Mouse (Mus musculus) hindbrain, embryonic 16.5 days (tissue): ENCODE data around the gene Mnat1. TPM values are rescaled to one million over a fixed set of nuclear protein-coding genes. Genes with fewer than 3 reads are reported as not detected.
"Not testable (repeated sequence)": the region's sequence is repeated elsewhere in the genome, so short reads cannot be mapped to it uniquely, and the experiment has no call there.

Source experiments
- ATAC-seq: fragments of 200-750 bp; cut with Nextera tagmentation; 2 replicates; pipeline ENCODE4 v1.8.0; 2017; ENCODE audit warnings: moderate TSS enrichment, moderate library complexity
- H3K27ac ChIP-seq: fragments of 300-500 bp; sonication (generic); 2 replicates; pipeline ENCODE4 v1.5.1; 2014; ENCODE audit warnings: low read depth, mild to moderate bottlenecking, control low read depth, low read length, moderate library complexity
- H3K27me3 ChIP-seq: fragments of 300-500 bp; sonication (generic); replicated peaks from 2 replicates; pipeline ENCODE4 v1.6.1; 2014; ENCODE audit warnings: low read length; ENCODE audit not compliant: control insufficient read depth, insufficient read depth
- H3K36me3 ChIP-seq: fragments of 300-500 bp; sonication (generic); 2 replicates; pipeline ENCODE4 v1.6.1; 2014; ENCODE audit warnings: mild to moderate bottlenecking, low read length, moderate library complexity, mixed read lengths; ENCODE audit not compliant: control insufficient read depth, insufficient read depth
- H3K4me1 ChIP-seq: fragments of 300-500 bp; sonication (generic); 2 replicates; pipeline ENCODE4 v1.6.1; 2014; ENCODE audit warnings: low read depth, low read length; ENCODE audit not compliant: control insufficient read depth, insufficient read depth
- H3K4me2 ChIP-seq: fragments of 300-500 bp; sonication (generic); 2 replicates; pipeline ENCODE4 v1.6.1; 2014; ENCODE audit warnings: mild to moderate bottlenecking, low read length, control low read depth, moderate library complexity
- H3K4me3 ChIP-seq: fragments of 300-500 bp; sonication (generic); 2 replicates; pipeline ENCODE4 v1.5.1; 2014; ENCODE audit warnings: mild to moderate bottlenecking, low read length, control low read depth, moderate library complexity
- H3K9ac ChIP-seq: fragments of 300-500 bp; sonication (generic); 2 replicates; pipeline ENCODE4 v1.6.1; 2014; ENCODE audit warnings: low read depth, mild to moderate bottlenecking, control low read depth, low read length, moderate library complexity
- H3K9me3 ChIP-seq: fragments of 300-500 bp; sonication (generic); 2 replicates; pipeline ENCODE4 v1.6.1; 2014; ENCODE audit warnings: mild to moderate bottlenecking, low read length, moderate library complexity; ENCODE audit not compliant: control insufficient read depth
- WGBS: fragments of 180-500 bp; shearing (Covaris S2); extraction: QIAGEN DNeasy Blood & Tissue Kit; methylation state at CpG from one replicate; pipeline ENCODE4 v1.1.7; 2014; 5-methylcytosine and 5-hydroxymethylcytosine counted together
- polyA plus RNA-seq: library from polyadenylated mRNA; unstranded; fragments of >200 nt; fragmentation: Nextera tagmentation; extraction: Ambion mirVana; gene quantifications from 2 replicates; pipeline ENCODE4 v1.2.1, GENCODE M21; 2015

Gene Mnat1
- polyA plus RNA-seq, 1 experiment from 2014 or later: 16.2 TPM

GRCm38 (mm10) chr12:73113196-73113595 is 10.3 kb upstream of the Mnat1 start, which contains the start of gene Six4:
Six4 (minus strand) TSS chr12:73113456.
- peak within 1 kb of the TSS; percentile 71 for H3K9ac ChIP-seq
- WGBS: 0% methylated on average over 20 of the region's 20 CpGs
- ATAC-seq: peak; percentile 93
- H3K9me3 ChIP-seq: no peaks in the 10 kb centered on the region
- peaks cover 13% of the 10 kb centered on the region for H3K4me1 ChIP-seq
- H3K4me3 ChIP-seq: peak within 1 kb of the TSS; percentile 77
- H3K27ac ChIP-seq: peak within 1 kb of the TSS; percentile 44
- H3K4me2 ChIP-seq: peak within 1 kb of the TSS; percentile 100
- H3K27me3 ChIP-seq: peaks cover 9% of the 10 kb centered on the region
- H3K36me3 ChIP-seq: no peaks in the 10 kb centered on the region

GRCm38 (mm10) chr12:73125250-73125649 is 1.7 kb downstream of the Mnat1 start:
- 80% methylated on average over 4 of the region's 4 CpGs for WGBS
- no peak overlapping the region for H3K4me2 ChIP-seq
- no peaks in the 10 kb centered on the region for H3K36me3 ChIP-seq
- no peak overlapping the region for H3K4me3 ChIP-seq
- ATAC-seq: no peak
- no peak overlapping the region for H3K9ac ChIP-seq
- H3K27ac ChIP-seq: no peak overlapping the region
- peaks cover 12% of the 10 kb centered on the region for H3K4me1 ChIP-seq
- no peaks in the 10 kb centered on the region for H3K27me3 ChIP-seq
- no peaks in the 10 kb centered on the region for H3K9me3 ChIP-seq

GRCm38 (mm10) chr12:73140732-73141131 is 17.2 kb downstream of the Mnat1 start:
- H3K27me3 ChIP-seq: no peaks in the 10 kb centered on the region
- no peaks in the 10 kb centered on the region for H3K4me1 ChIP-seq
- H3K9me3 ChIP-seq: no peaks in the 10 kb centered on the region
- H3K27ac ChIP-seq: no peak overlapping the region
- H3K4me3 ChIP-seq: no peak overlapping the region
- no peak overlapping the region for H3K4me2 ChIP-seq
- no peaks in the 10 kb centered on the region; the same call in 1 of the 2 replicates for H3K36me3 ChIP-seq
- no peak for ATAC-seq
- WGBS: 91% methylated on average over 3 of the region's 3 CpGs
- no peak overlapping the region for H3K9ac ChIP-seq

- Histone ChIP-seq H3K4me1 (no peaks in the 10 kb centered on the region), H3K27me3 (no peaks in the 10 kb centered on the region), H3K4me2 (no peak overlapping the region), H3K4me3 (no peak overlapping the region), H3K9ac (no peak overlapping the region), H3K36me3 (no peaks in the 10 kb centered on the region; the same call in 1 of the 2 replicates), H3K27ac (no peak overlapping the region), H3K9me3 (no peaks in the 10 kb centered on the region)
- ATAC-seq: no peak
- 67% methylated on average over 3 of the region's 3 CpGs for WGBS
Measured at GRCm38 (mm10) chr12:73147236-73147635, 23.7 kb downstream of the Mnat1 start.

GRCm38 (mm10) chr12:73151038-73151437 is 27.5 kb downstream of the Mnat1 start:
- not testable (repeated sequence) for H3K9ac ChIP-seq, H3K9me3 ChIP-seq, H3K27ac ChIP-seq, ATAC-seq, H3K4me2 ChIP-seq, H3K4me3 ChIP-seq, H3K36me3 ChIP-seq, H3K4me1 ChIP-seq, H3K27me3 ChIP-seq
- 88% methylated on average over 5 of the region's 5 CpGs for WGBS

GRCm38 (mm10) chr12:73154150-73154549 is 30.6 kb downstream of the Mnat1 start:
- ATAC-seq: no peak
- WGBS: 93% methylated on average over 4 of the region's 4 CpGs
- no peaks in the 10 kb centered on the region for H3K27me3 ChIP-seq

GRCm38 (mm10) chr12:73160341-73160740 is 36.8 kb downstream of the Mnat1 start:
- Histone ChIP-seq H3K9ac (no peak overlapping the region), H3K9me3 (no peaks in the 10 kb centered on the region), H3K4me3 (no peak overlapping the region), H3K36me3 (no peaks in the 10 kb centered on the region), H3K4me2 (no peak overlapping the region), H3K27ac (no peak overlapping the region), H3K4me1 (no peaks in the 10 kb centered on the region; the same call in 1 of the 2 replicates), H3K27me3 (no peaks in the 10 kb centered on the region)
- 59% methylated on average over 4 of the region's 4 CpGs for WGBS
- ATAC-seq: no peak

More at GRCm38 (mm10) chr12:73154150-73154549, 30.6 kb downstream of the Mnat1 start:
- no peak overlapping the region for H3K27ac ChIP-seq
- H3K36me3 ChIP-seq: no peaks in the 10 kb centered on the region
- no peak overlapping the region for H3K9ac ChIP-seq
- no peaks in the 10 kb centered on the region for H3K4me1 ChIP-seq
- no peaks in the 10 kb centered on the region for H3K9me3 ChIP-seq
- no peak overlapping the region for H3K4me2 ChIP-seq
- no peak overlapping the region for H3K4me3 ChIP-seq

- Histone ChIP-seq H3K9me3 (no peaks in the 10 kb centered on the region), H3K36me3 (no peaks in the 10 kb centered on the region), H3K4me1 (no peaks in the 10 kb centered on the region; the same call in 1 of the 2 replicates), H3K27me3 (no peaks in the 10 kb centered on the region), H3K4me2 (no peak overlapping the region), H3K4me3 (no peak overlapping the region), H3K27ac (no peak overlapping the region), H3K9ac (no peak overlapping the region)
- 64% methylated on average over 13 of the region's 13 CpGs for WGBS
- no peak for ATAC-seq
Measured at GRCm38 (mm10) chr12:73162408-73163181, 39.1 kb downstream of the Mnat1 start.

- Histone ChIP-seq H3K4me2 (no peak overlapping the region), H3K27me3 (no peaks in the 10 kb centered on the region)
- 92% methylated on average over 6 of the region's 6 CpGs for WGBS
Measured at GRCm38 (mm10) chr12:73170794-73171193, 47.3 kb downstream of the Mnat1 start.

More at GRCm38 (mm10) chr12:73170794-73171193, 47.3 kb downstream of the Mnat1 start:
- H3K4me1 ChIP-seq: no peaks in the 10 kb centered on the region
- H3K4me3 ChIP-seq: no peak overlapping the region
- no peak overlapping the region for H3K9ac ChIP-seq
- peaks cover 2% of the 10 kb centered on the region; the same call in 1 of the 2 replicates for H3K36me3 ChIP-seq
- no peak for ATAC-seq
- no peak overlapping the region for H3K27ac ChIP-seq
- H3K9me3 ChIP-seq: no peaks in the 10 kb centered on the region; the same call in 1 of the 2 replicates
